ENCODE assay signal across 8 mouse cellular contexts in genomic region chr10:127290930-127291880, GRCm38 (mm10). TPM values are rescaled to one million over a fixed set of nuclear protein-coding genes. Genes with fewer than 3 reads are reported as not detected.
DNase-seq lines count a peak whose midpoint lies in the region; ATAC-seq and TF ChIP-seq lines count a peak whose summit lies in the region.

No protein-coding gene starts in this region.

- H3K27me3 ChIP-seq in neural tube, embryonic 11.5 days (ENCODE audit: control insufficient read depth, insufficient read depth, low read length): no peaks in the 10 kb centered on the region
- no peaks in the 10 kb centered on the region for H3K27me3 ChIP-seq in lung, postnatal 0 days (replicated peaks; ENCODE audit: insufficient read depth, low read length)
- no peaks in the 10 kb centered on the region for H3K27me3 ChIP-seq in small intestine, adult 2 months (ENCODE audit: control insufficient read depth, insufficient read depth, low read length)

- peak overlapping the region; percentile 80 for H3K4me3 ChIP-seq in neural tube, embryonic 11.5 days (ENCODE audit: low read depth, low read length)
- H3K4me3 ChIP-seq in lung, postnatal 0 days (ENCODE audit: low read depth, low read length): peak overlapping the region; percentile 74
- peak overlapping the region; percentile 65 for H3K4me3 ChIP-seq in small intestine, adult 2 months (ENCODE audit: low read depth, low read length)

- ATAC-seq in neural tube, embryonic 11.5 days (ENCODE audit: insufficient read depth, low FRiP score, low TSS enrichment): peak; percentile 35
- ATAC-seq in lung, postnatal 0 days: peak; percentile 12

- TF ChIP-seq CTCF in lung, postnatal 0 days (IDR thresholded peaks at IDR 0.05): no peak
- TF ChIP-seq CTCF in small intestine, adult 2 months (IDR thresholded peaks at IDR 0.05; ENCODE audit: extremely low read depth, insufficient read length, insufficient replicate concordance, low read depth, low read length): no peak

- no peaks in the 10 kb centered on the region for H3K9me3 ChIP-seq in neural tube, embryonic 11.5 days (ENCODE audit: control insufficient read depth, low read length)
- H3K9me3 ChIP-seq in lung, postnatal 0 days (ENCODE audit: low read length): no peaks in the 10 kb centered on the region

- peaks cover 34% of the 10 kb centered on the region for H3K4me1 ChIP-seq in neural tube, embryonic 11.5 days (ENCODE audit: control insufficient read depth, insufficient read depth, low read length)
- peaks cover 24% of the 10 kb centered on the region for H3K4me1 ChIP-seq in lung, postnatal 0 days (ENCODE audit: insufficient read depth, low read depth, low read length)
- peaks cover 28% of the 10 kb centered on the region for H3K4me1 ChIP-seq in small intestine, adult 2 months (ENCODE audit: control insufficient read depth, insufficient read depth, insufficient read length, low read length)

- H3K36me3 ChIP-seq in neural tube, embryonic 11.5 days (ENCODE audit: control insufficient read depth, insufficient read depth, low read length): peaks cover 23% of the 10 kb centered on the region
- H3K36me3 ChIP-seq in lung, postnatal 0 days (ENCODE audit: insufficient read depth, low read length): peaks cover 21% of the 10 kb centered on the region; the same call in 1 of the 2 replicates
- H3K36me3 ChIP-seq in small intestine, adult 2 months (ENCODE audit: control insufficient read depth, insufficient read depth, low read length): peaks cover 38% of the 10 kb centered on the region

- peak overlapping the region; percentile 78 for H3K27ac ChIP-seq in neural tube, embryonic 11.5 days (ENCODE audit: low read depth, low read length)
- H3K27ac ChIP-seq in lung, postnatal 0 days (ENCODE audit: low read length): peak overlapping the region; percentile 88
- peak overlapping the region; percentile 78 for H3K27ac ChIP-seq in small intestine, adult 2 months (ENCODE audit: insufficient read depth, low read depth, low read length)

- H3K9ac ChIP-seq in neural tube, embryonic 11.5 days (ENCODE audit: low read length): peak overlapping the region; percentile 68
- H3K9ac ChIP-seq in lung, postnatal 0 days (replicated peaks; ENCODE audit: low read depth): peak overlapping the region; percentile 61

- 6% methylated on average over 19 of the region's 19 CpGs for WGBS in neural tube, embryonic 11.5 days
- WGBS in lung, postnatal 0 days: 4% methylated on average over 19 of the region's 19 CpGs
- WGBS in small intestine, adult 2 months: 4% methylated on average over 19 of the region's 19 CpGs

- no peak; the same call in 1 of the 2 replicates for TF ChIP-seq EP300 in lung, postnatal 0 days (IDR thresholded peaks at IDR 0.05)

- H3K4me2 ChIP-seq in neural tube, embryonic 11.5 days (ENCODE audit: low read depth): peak overlapping the region; percentile 91
- peak overlapping the region; percentile 69 for H3K4me2 ChIP-seq in lung, postnatal 0 days (replicated peaks; ENCODE audit: low read depth, low read length)

- no peak for TF ChIP-seq POLR2A in small intestine, adult 2 months (IDR thresholded peaks at IDR 0.05; ENCODE audit: low read depth, low read length)

- no peak for DNase-seq in neural tube, embryonic 11.5 days (ENCODE audit: low spot score)
- DNase-seq in neural tube, embryonic 10.5 days (ENCODE audit: extremely low spot score, low spot score): no peak
- peak; percentile 77 for DNase-seq in cerebellum, adult 11-12 months
- DNase-seq in gastrocnemius, postnatal 10 days: peak; percentile 50
- peak; percentile 68 for DNase-seq in kidney, adult 9 months
- DNase-seq in lung, postnatal 0 days (ENCODE audit: low spot score): peak; percentile 71
- no peak for DNase-seq in Muller cell, postnatal 12 days (ENCODE audit: inconsistent ontology term)

RNA-seq across cellular contexts. Expression of gene Mbd6, which starts 2.4 kb away (rescaled TPM):
- 17.0 and 17.6 TPM in 2 replicates for polyA plus RNA-seq in neural tube, embryonic 11.5 days (2014; fragmentation: Nextera tagmentation; extraction: Ambion mirVana)
- total RNA-seq in gastrocnemius, postnatal 10 days (2021): 10 to 100 TPM; 18.7 to 28.9 TPM
- polyA plus RNA-seq in lung, postnatal 0 days (2015; fragmentation: Nextera tagmentation; extraction: Ambion mirVana): 13.5 and 14.2 TPM in 2 replicates
- 39.3 and 76.2 TPM in 2 replicates for polyA plus RNA-seq in small intestine, adult 2 months (2012; rRNA removed)

RNA-seq across cellular contexts. Expression of gene Mars, which starts 20.4 kb away (rescaled TPM):
- polyA plus RNA-seq in neural tube, embryonic 11.5 days (2014; fragmentation: Nextera tagmentation; extraction: Ambion mirVana): 164 and 166 TPM in 2 replicates
- total RNA-seq in gastrocnemius, postnatal 10 days (2021): 10 to 100 TPM; 44.5 to 54.8 TPM
- polyA plus RNA-seq in lung, postnatal 0 days (2015; fragmentation: Nextera tagmentation; extraction: Ambion mirVana): 61.1 and 63.1 TPM in 2 replicates
- 24.0 and 30.7 TPM in 2 replicates for polyA plus RNA-seq in small intestine, adult 2 months (2012; rRNA removed)

RNA-seq across cellular contexts. Expression of gene Dctn2, which starts 25.0 kb away (rescaled TPM):
- polyA plus RNA-seq in neural tube, embryonic 11.5 days (2014; fragmentation: Nextera tagmentation; extraction: Ambion mirVana): 224 and 230 TPM in 2 replicates
- total RNA-seq in gastrocnemius, postnatal 10 days (2021): 100 to 1,000 TPM; 117 to 120 TPM
- polyA plus RNA-seq in lung, postnatal 0 days (2015; fragmentation: Nextera tagmentation; extraction: Ambion mirVana): 198 and 204 TPM in 2 replicates
- 92.0 and 190 TPM in 2 replicates for polyA plus RNA-seq in small intestine, adult 2 months (2012; rRNA removed)

RNA-seq across cellular contexts. Expression of gene Kif5a, which starts 28.1 kb away (rescaled TPM):
- 43.4 and 51.0 TPM in 2 replicates for polyA plus RNA-seq in neural tube, embryonic 11.5 days (2014; fragmentation: Nextera tagmentation; extraction: Ambion mirVana)
- 1 to 10 TPM; 1.1 to 1.6 TPM for total RNA-seq in gastrocnemius, postnatal 10 days (2021)
- 0.12 and 0.25 TPM in 2 replicates for polyA plus RNA-seq in lung, postnatal 0 days (2015; fragmentation: Nextera tagmentation; extraction: Ambion mirVana)
- 1.1 and 1.8 TPM in 2 replicates for polyA plus RNA-seq in small intestine, adult 2 months (2012; rRNA removed)

RNA-seq across cellular contexts. Expression of gene Arhgap9, which starts 30.6 kb away (rescaled TPM):
- 1.1 and 1.8 TPM in 2 replicates for polyA plus RNA-seq in neural tube, embryonic 11.5 days (2014; fragmentation: Nextera tagmentation; extraction: Ambion mirVana)
- total RNA-seq in gastrocnemius, postnatal 10 days (2021): 1 to 10 TPM; 1.1 to 2.3 TPM
- 8.5 TPM in 2 replicates for polyA plus RNA-seq in lung, postnatal 0 days (2015; fragmentation: Nextera tagmentation; extraction: Ambion mirVana)
- 7.1 and 11.2 TPM in 2 replicates for polyA plus RNA-seq in small intestine, adult 2 months (2012; rRNA removed)

Comparison
In these comparisons a context has a peak if more than half of its experiments do, and no peak if none do; other contexts are left out.
1. DNase-seq: peak in cerebellum, adult 11-12 months (single experiment), gastrocnemius, postnatal 10 days (single experiment), kidney, adult 9 months (single experiment) and lung, postnatal 0 days (single experiment); none in neural tube, embryonic 11.5 days (single experiment), neural tube, embryonic 10.5 days (single experiment) and Muller cell, postnatal 12 days (single experiment).
2. Peak in every context shown above with its lines, with median percentiles within 50 percentile points of each other: H3K27ac ChIP-seq and H3K4me3 ChIP-seq.